Mouse (Mus musculus): ENCODE results near the gene Atp2a2.

DNA sequence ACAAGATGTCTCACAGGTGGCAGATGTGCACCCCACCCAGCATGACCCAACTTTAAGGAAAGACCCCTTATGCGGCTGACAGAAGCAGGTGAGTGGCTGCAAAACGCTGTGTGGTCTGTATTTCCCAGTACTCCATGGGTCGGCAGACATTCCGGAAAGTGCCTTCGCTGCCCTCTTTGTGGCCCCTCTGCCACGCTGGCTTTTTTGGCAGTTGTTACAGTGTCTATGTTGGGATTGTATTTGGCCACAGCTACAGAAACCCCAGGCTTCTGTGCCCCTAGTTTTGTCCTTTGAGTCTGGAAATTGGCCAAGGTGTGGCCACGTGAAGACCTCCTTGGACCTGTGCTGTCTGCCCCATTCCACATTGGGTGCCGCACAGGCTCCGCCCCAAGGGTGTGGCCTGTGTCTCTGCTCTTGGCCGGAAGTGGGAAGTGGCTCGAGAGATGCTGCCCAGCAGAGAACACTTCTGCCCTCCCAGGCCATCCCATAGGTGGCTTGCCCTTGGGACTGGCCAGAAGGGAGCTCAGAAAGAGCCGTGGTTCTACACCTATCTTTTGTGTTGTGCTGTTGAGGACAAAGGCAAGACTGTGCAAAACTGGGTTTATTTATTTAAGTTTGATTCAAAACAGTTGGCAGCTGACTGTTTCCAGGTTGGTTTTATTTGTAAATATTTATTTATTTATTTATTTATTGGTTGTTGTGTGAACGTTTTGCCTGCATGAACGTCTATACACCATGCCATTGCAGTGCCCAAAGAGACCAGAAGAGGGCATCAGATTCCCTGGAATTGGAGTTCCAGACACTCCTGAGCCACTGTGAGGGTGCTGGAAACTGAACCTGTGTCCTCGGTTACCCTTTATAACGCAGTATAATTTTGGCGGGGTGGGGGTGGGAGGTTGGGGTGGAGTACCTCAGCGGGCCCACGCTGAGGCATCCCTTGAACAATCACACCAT, 92.1 kb downstream of the Atp2a2 start:
- TF ChIP-seq CTCF (IDR thresholded peaks at IDR 0.05; ENCODE audit: low read depth, low read length) (no peak), POLR2A (IDR thresholded peaks at IDR 0.05; ENCODE audit: borderline replicate concordance, low read depth, low read length) (no peak)

Data from bone marrow macrophage, adult 2 months (primary cell).